Mouse (Mus musculus): ENCODE data around the gene Gm8011. TPM values are rescaled to one million over a fixed set of nuclear protein-coding genes. Genes with fewer than 3 reads are reported as not detected.

The Gm8011 gene
- total RNA-seq (2023), result not detected

GRCm38 (mm10) chr14:42463581-42463980 is at the start of gene Gm8011:
Gm8011 (plus strand) TSS chr14:42463881.

GRCm38 (mm10) chr14:42439573-42439972 is 24.1 kb upstream of the Gm8011 start, which contains the start of gene Gm8005:
Gm8005 (minus strand) TSS chr14:42439673.

GRCm38 (mm10) chr14:42502249-42502648 is 38.6 kb downstream of the Gm8011 start, which contains the start of gene Gm8020:
Gm8020 (minus strand) TSS chr14:42502349.

Other genes starting within 250 kb of the Gm8011 start
- not detected for gene Gm17026, start 203.8 kb upstream of the Gm8011 start, total RNA-seq (2023)
- not detected for gene Gm9611, start 166.5 kb upstream of the Gm8011 start, total RNA-seq (2023)
- not detected for gene Gm7995, start 153.7 kb upstream of the Gm8011 start, total RNA-seq (2023)
- not detected for gene Gm8005, start 24.2 kb upstream of the Gm8011 start, total RNA-seq (2023)
- gene Gm8020, start 38.5 kb downstream of the Gm8011 start, total RNA-seq (2023), result not detected
- not detected for gene Gm8024, start 60.4 kb downstream of the Gm8011 start, total RNA-seq (2023)
- not detected for gene Gm17124, start 136.0 kb downstream of the Gm8011 start, total RNA-seq (2023)
- gene Gm3633, start 178.0 kb downstream of the Gm8011 start, total RNA-seq (2023), result not detected
- gene Gm10378, start 192.1 kb downstream of the Gm8011 start, total RNA-seq (2023), result not detected

All from monocyte, adult 59 days (primary cell).